Mouse (Mus musculus) retina, postnatal 7 days (tissue): ENCODE results near the gene Fance.
"Not testable (repeated sequence)": the region's sequence is repeated elsewhere in the genome, so short reads cannot be mapped to it uniquely, and the experiment has no call there.

Source experiments
- DNase-seq: peaks from one replicate; pipeline ENCODE4 v3.0.0-alpha.2; 2012; ENCODE audit warnings: low read depth, low spot score

Fance gene

DNA sequence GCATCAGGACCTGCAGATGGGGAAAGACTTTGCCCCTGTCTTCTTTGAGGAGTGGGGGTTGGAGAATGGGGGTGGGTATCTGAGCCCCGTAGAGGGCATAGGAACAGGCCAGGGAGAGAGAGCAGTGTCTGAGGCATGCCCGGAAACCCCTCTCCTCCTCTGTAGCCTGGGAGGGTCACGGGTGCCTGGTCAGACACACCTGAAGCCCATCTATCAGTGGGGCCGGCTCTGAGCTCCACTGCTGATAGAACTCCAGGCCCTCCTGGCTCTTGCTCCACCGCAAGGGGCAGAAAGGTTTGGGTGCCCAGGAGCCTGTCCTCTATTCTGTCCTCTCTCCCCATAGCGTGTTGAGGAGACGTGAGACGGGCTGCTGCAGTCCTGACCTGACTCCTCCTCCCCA is 12.4 kb downstream of the Fance start:
- no peak for DNase-seq

DNA sequence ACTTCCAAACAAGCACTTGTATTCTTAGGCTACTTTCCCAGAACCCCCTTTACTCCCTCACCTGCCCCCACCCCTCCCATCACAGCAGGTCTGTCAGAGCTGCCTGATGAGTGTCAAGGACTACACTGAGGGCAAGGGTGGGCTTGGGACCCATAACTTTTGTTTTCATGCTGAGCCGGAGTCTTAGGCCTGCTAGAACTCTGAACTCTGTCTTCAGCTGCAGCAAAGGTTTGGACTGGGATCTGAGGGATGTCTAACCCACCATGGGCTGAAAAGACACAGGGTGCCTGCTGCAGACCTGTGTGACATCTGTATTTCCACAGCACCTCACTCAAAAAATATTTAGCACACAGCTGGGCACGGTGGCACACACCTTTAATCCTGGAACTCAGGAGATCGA is 13.6 kb downstream of the Fance start:
- DNase-seq = no peak

DNA sequence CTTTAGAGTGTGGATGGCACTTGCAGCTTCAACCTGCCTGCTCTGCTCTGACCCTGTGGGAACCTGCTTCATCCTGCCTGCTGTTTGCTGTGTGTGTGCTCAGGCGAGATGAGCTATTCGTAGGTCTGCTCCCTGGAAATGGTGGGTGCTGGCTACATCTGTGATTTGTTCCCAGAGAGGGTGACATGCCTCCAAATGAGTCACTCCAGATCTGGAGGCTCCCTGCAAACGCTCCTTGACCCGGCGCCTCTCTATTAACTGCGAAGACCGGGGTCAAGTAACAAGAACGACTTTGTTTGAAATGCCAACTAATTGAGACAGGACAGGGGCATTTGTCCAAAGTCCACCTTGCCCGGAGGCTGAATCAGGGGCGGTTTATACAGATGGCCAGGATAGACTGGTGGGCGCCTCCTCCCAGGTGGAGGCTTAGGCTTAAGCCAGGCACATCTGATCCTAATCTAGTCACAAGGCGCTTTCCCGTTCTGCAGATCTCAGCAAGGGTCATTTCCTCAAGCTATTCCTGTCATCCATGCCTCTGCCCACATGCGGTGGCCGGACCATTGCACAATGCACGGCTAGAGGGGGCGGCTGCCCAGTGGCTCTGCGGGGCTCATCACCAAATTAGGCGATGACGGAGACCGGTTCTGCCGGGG is 14.5 kb downstream of the Fance start:
- peak; percentile 79 for DNase-seq

- DNase-seq = peak; percentile 94
Measured at GRCm38 (mm10) chr17:28328366-28328928, 15.1 kb downstream of the Fance start, which contains the start of gene Rpl10a. TSS of gene Rpl10a (plus strand) at chr17:28328471.

GRCm38 (mm10) chr17:28328946-28329345 is 15.6 kb downstream of the Fance start:
- DNase-seq = no peak

- DNase-seq = no peak
Measured at GRCm38 (mm10) chr17:28329503-28330231, 16.3 kb downstream of the Fance start.

DNA sequence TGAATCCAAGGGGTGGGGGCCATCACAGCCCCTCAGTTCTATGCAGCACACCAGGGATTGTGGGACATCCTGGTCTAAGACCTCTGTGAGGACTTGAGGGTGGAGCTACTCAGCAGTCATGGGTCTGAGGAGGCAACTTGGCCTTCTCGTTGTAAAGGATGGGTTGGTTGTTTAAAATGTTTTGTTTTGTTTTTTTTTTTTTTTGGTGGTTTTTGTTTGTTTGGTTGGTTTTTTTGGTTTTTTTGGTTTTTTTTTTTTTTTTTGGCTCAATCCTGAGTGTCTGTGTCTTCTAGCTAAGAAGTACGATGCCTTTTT is 16.9 kb downstream of the Fance start:
- no peak for DNase-seq

DNA sequence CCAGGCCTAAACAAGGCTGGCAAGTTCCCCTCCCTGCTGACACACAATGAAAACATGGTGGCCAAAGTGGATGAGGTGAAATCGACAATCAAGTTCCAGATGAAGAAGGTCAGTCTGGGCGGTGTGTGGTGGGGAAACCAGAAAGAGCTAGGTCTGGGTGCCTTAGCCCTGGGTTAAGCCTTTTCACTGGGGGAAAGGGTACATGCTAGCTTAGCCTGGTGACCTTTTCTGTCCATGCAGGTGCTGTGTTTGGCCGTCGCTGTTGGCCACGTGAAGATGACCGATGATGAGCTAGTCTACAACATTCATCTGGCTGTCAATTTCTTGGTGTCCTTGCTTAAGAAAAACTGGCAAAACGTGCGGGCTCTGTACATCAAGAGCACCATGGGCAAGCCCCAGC is 17.3 kb downstream of the Fance start:
- not testable (repeated sequence) for DNase-seq

- DNase-seq = no peak
Measured at GRCm38 (mm10) chr17:28331241-28332112, 18.2 kb downstream of the Fance start.

- DNase-seq = no peak
Measured at GRCm38 (mm10) chr17:28332113-28332914, 19.0 kb downstream of the Fance start.

- no peak for DNase-seq
Measured at GRCm38 (mm10) chr17:28332915-28333546, 19.7 kb downstream of the Fance start.

DNA sequence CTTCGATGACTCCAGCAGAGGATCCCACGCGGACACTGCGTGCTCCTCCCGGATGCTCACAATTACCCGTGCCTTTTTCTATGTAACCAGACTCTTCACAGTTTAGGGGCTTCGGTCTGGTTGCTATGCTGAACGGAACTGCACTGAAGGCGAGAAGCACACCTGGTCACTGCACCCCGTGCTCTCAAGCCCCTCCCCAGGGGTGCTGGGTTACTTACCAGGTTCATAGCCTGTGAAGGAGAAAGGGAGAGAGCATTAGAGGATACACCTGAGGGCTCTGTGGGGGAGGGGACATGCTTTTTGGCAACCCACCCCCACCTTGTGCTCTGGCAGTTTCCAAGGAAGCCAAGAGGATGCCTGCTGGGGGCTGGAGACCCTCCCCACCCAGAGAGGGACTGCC is 21.9 kb downstream of the Fance start:
- no peak for DNase-seq

- no peak for DNase-seq
Measured at GRCm38 (mm10) chr17:28337547-28337946, 24.2 kb downstream of the Fance start.

DNA sequence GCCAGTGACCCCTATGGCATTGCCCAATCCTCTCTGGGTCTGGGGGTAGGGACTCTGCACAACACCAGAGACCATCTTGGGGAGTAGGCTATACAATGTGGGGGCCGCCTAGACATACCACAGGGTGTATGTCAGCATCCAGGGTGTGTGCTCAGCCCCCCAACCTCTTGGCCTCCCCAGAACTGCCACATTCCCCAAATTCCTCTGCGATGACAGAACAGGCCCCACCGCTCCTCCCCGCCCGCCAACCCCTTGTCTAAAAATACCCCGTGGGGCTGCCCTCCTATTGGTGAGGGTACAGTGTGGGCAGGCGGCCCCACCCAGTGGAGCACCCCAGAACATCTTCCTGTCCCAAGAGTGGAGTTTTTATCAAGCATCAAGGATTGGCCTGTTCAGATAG is 27.3 kb downstream of the Fance start:
- DNase-seq = no peak

GRCm38 (mm10) chr17:28341091-28341490 is 27.8 kb downstream of the Fance start:
- DNase-seq = peak; percentile 75

- DNase-seq = no peak
Measured at GRCm38 (mm10) chr17:28344050-28344607, 30.8 kb downstream of the Fance start.

GRCm38 (mm10) chr17:28344670-28345069 is 31.4 kb downstream of the Fance start:
- no peak for DNase-seq

GRCm38 (mm10) chr17:28345271-28345721 is 32.0 kb downstream of the Fance start:
- no peak for DNase-seq

GRCm38 (mm10) chr17:28345882-28346281 is 32.6 kb downstream of the Fance start:
- DNase-seq = no peak

- no peak for DNase-seq
Measured at GRCm38 (mm10) chr17:28347327-28347726, 34.0 kb downstream of the Fance start.
